Mouse (Mus musculus) kidney, adult 8-10 months (tissue): ENCODE data around the gene Zfyve28.

Source experiments
- DNase-seq, 2 experiments: peaks; one replicate each; pipeline ENCODE4 v3.0.0; 2022

The Zfyve28 gene

DNA sequence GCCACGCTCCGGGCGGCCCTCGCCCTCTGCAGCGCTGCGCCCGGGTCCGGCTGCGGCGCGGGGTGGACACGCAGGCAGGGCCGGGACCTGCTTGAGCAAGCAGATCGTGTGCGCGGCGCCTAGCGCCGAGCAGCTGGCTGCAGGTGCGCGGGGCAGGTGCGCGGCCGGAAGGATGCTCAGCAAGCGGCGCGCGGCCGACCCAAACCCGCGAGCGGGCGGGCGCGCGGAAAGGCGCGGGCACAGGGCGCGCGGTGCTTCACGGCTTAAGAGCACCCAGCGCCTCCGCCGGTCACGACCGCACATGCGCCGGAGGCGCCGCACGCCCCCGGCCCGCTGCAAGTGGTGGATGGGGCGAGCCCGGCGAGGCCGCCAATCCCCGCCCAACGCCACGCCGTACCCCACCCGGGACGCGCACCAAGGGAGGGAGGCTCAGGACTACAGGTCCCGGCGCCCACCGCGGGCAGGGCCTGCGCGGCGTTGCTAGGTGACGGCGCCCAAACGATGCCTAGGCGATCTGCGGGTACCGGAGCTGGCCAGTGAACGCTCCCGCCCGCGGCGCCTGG is at the start of gene Zfyve28, which contains the start of gene Cfap99:
TSS of gene Zfyve28 (minus strand) at position 296 of the 563 bp plus-strand sequence.
TSS of gene Cfap99 (plus strand) at position 447 of the 563 bp plus-strand sequence.
- peak; percentile 22 to 24 for DNase-seq

DNA sequence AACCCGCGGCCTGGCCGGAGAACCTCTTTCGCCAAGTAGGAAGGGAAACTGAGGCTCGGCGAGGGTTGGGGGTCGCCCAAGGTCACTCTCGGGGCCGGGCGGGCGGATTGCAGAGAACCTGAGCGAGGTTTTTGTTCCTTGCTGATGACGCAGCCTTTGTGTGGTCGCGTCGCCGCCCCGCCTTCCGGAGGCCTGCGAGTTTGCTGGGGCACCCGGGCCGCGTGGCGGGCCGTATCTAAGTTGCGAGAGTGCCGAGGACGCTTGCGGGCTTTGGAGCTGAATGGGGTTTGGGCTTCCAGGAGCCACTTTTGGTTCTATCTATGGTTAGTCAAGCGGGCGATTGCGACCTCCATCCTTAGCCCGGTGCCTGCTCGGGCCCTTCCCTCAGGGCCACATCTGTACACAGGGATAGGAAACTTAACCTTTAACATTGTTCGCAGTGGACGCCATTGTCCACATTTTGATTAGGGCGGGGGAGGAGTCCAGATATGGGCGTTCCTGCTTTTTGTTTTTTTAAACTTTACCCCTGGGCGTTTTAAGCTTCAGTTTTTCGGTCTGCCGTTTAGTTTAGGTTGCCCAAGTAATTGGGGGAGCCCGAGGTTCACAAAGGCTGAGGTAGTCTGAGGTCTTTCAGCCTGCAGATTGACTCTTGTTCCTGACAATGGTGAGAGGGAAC is 48.7 kb upstream of the Zfyve28 start:
- peak; percentile 33 to 44 for DNase-seq

DNA sequence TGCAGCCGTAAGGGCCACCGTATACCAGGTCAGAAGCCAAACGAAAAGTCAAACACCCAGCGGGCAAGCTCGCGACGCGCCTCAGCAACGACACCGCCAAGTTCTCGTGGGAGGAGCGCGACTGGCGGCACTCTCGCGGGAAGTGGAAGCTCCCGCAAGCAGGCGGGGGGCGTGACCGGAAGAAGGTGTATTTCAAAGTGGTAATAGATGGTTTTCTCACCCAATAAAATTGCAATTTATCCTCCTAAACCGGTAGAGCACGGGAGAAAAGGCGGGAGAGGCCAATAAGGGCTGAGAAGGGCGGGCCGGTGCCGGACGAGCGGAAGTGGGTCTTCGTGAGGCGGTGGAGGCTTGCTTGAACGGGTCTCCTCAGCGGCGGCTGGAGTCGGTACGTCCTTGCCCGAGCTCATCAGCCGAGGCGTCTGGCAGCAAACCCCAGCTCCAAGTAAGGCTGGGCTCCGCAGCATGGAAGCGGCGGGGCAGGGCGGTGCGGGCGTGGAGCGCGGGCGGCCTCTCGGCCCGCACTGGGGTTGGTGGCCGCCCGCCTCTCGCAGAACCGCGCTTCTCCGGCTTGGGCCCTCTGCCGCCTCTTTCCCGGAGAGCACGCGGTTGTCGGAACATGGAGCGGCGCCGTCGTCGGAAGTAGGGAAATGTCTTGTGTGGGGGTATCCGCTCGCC is 48.0 kb upstream of the Zfyve28 start, which contains the start of gene Rnf4:
TSS of gene Rnf4 (plus strand) at position 193 of the 678 bp plus-strand sequence.
- peak; percentile 98 to 99 for DNase-seq

DNA sequence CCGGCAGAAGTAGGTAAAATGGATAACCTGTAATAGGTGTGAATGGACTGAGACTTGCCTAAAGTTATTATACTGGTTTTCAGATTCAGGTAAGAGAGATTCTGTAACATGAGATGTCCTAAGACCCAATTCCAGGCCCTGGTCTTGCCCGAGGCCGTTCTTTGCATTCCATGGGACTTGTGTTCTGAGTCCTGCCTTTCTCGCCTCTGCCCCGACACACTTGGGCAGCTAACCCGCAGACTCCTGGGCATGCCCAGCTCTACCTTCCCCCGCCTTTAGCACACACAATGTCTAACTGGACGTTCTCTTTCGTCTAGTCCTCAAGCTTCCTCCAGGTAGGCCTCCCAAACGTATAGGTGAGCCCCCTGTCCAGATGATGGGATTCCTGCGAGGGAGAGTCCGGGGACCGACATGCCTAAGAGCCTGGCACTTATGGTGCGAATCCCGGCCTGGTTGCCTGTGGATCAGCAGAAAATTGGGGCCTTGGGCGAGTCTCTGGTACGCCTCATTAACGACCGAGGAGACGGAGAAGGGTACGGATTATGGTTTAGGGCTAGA is 47.4 kb upstream of the Zfyve28 start:
- DNase-seq, result peak in 1 of 2 experiments; percentile 47

DNA sequence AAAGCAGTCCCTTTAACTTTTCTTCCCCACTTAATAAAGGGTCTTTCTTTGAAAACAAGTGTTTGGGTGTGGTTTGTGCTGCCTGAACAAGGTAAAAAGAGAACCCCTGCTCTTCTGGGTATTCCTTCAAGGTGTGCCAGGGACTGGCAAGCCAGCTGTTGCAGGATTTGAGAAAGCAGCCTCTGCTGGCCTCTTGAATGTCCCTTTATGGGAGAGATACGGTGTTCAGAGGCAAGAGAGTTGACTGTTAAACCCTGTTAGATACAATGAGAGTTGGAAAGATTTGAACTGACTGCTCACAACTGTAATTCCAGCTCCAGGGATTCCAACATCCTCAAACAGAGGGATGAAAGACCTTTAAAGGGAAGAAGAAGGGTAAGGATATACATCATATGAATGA is 45.8 kb upstream of the Zfyve28 start:
- no peak for DNase-seq

DNA sequence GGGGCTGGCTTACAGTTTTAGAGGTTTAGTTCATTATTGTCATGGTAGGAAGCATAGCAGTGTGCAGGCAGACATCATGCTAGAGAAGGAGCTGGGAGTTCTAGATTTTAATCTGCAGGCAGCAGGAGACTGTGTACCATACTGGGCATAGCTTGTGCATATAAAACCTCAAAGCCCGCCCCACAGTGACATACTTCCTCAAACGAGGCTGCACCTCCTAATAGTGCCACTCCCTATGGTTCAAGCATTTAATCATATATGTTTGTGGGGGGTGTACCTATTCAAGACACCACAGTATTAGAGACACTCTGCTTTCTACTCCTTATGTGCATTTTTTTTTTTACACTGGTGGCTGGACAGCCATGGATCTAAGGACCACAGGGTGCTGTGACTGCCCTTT is 41.9 kb upstream of the Zfyve28 start:
- no peak for DNase-seq

DNA sequence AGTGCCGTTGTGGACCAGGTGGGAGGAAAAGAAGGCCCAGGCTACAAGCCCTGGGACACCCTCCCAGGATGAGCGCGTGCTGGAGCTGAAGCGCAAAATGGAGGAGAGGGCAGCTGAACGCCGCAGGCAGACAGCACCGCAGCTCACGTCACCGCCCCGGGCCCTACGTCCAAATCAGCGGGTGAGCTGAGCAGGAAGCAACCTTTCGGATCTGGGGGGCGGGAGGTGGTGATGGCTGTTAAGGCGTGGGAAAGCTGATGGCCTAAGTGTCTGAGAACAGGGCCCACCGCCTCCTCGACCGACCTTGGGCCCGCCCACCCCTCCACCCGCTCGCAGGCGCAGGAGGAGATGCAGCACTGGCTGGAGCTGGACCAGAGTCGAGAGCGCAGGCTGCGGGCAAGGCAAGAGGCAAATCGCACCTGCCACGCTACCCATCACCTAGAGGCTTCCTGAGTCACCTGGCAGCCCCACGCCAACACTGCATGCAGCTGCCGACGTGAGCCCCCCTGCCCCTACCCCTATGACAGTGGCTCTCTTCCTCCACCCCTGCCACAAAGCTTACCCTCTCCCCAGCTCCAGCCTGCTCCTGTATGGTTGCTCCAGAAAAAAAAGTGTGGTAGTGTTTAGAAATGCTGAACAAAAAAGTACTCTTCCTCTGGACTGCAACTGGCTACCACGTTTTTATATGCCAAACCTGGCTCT is 38.8 kb upstream of the Zfyve28 start:
- DNase-seq, result no peak

DNA sequence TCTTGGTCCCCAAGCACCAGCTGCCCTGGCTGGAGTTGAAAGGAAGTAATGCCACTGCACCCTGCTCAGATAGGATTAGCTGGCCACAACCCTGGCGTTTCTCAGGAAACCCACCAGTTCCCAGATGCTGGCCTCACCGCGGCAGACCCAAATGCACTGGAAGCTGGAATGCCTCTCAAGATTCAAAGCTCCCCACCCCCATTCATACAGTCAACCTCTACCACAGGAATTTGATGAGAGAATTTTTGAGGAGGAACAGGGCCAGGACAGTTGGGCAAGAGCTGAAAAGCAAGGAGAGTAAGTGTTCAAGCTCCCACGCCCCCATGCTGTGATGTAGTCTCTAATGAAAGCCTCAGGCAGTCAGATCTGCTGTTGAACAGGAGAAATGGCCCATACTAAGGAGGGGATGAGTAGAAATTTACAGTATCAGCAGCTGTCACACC is 38.0 kb upstream of the Zfyve28 start:
- DNase-seq, result no peak

DNA sequence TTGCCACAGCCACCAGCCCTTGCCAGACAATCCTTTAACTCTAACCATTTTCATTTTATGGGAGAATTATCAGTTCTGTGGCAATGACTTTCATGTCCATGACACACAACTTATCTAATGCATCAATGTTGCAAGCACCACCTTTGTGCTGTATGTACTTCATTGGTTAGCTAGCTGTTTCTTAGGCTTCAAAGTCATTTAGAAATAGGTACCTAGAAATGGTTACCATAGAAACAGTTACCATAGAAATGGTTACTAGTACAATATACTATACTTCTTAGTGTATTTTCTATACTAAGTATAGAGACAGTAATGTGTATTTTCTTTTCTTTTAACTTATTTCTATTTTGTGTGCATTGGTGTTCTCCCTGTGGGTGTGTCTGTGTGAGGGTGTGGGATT is 37.0 kb upstream of the Zfyve28 start:
- no peak for DNase-seq

DNA sequence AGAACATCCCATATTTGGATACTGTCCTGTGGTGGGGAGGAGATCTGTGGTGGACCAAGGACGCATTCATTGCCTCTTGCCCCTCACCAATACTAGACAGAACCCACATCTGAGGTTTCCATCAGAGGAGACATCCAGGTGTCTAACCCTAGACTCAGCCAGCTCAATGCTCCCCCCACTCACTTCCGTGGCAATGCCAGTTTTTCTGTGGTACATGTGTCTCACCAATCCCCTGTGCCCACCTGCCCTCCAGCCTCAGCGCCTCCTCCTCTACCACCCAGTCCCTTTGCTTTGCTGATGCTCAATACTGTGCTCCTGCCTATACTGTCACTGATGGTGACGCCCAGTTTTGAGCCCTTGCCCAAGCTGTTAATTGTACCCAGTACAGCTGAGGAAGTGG is 33.0 kb upstream of the Zfyve28 start:
- no peak for DNase-seq

DNA sequence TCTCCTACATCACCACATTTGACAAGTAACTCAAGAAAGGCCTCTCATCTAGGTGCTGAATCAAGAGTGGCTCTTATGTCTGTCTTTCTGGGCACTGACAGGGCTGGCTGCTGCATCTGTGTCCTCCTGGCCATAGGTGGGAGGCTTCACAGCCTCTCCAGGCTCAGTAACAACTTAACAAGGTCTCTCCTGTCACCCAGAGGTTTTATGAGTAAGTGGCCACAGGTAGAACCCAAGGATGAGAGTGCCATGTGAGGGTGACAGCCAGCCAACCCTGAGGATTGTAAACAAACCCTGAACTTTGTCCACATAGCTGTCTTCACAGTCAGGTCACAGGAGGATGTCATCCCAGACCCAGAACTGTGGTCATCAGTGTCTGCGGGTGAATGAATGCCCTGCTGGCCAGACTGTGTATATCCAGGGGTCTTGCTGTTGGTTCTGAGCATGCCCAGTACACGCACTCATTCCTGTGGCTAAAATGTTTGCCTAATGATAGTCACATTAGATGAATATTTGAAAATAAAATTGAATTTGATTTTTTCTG is 31.3 kb upstream of the Zfyve28 start:
- DNase-seq, result no peak

DNA sequence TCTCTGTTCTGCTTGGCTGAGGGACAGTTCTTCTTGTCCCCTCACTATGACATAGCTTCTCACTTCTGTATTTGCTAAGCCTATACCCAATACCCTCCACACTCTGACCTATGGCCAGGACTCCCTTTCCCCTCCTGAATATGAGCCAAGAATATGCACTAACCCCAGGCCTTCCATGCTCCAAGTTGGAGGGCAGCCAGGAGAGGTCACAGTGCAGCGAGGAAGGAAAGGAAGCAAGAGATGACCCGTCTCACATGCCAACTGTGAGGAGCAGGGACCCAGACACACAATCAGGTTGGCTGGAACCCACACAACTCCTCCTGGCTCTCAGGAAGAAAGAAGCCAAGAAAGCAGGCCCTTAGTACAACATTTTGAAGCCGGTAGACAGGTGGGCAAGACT is 20.8 kb upstream of the Zfyve28 start:
- DNase-seq, result peak in 1 of 2 experiments; percentile 18

DNA sequence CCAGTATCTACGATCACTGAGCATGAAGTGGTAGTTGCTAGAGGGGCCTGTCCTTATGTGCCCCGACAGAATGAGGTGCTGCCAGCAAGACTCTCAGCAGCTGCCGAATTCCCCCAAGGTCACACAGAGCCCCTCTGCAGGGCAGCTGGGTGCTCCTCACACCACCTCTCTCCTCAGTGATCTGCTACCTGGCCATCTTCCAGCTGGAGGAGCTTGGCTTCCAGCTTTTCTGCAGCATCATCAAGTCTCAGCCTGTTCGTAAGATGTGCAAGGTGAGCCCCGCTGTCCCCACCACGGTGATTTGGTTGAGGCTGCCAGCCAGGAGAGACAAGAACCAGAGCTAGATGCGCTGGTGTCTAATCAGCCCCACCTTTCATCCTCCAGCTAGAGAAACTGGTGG is 14.1 kb upstream of the Zfyve28 start:
- no peak for DNase-seq

DNA sequence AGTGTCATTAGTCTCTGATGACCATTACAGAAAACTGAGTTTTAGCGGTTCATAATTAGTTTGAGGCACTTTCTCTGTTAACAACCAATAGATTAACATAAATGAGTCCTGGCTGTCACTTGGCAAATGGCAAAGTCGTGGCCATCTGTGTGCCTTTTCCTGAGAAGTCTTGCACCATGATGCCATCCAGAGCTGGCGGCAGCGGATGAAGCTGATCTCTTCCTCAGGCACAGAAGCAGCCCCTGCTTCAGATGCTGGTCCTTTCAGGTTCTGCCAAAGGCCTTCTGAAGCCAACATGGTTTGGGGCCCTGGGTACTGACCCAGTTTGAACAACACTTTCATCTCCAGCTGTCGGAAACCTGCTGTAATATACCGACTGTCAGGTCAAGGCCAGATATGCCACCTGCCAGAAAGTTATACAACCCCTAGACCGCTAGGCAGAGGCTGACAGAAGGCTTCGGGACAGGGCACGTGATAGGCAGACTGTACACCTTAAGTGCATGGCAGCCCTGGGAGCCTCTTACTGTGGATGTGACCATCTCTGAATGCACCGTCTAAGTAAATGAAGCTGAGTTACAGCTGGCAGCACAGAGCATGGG is 10.8 kb upstream of the Zfyve28 start:
- no peak for DNase-seq

DNA sequence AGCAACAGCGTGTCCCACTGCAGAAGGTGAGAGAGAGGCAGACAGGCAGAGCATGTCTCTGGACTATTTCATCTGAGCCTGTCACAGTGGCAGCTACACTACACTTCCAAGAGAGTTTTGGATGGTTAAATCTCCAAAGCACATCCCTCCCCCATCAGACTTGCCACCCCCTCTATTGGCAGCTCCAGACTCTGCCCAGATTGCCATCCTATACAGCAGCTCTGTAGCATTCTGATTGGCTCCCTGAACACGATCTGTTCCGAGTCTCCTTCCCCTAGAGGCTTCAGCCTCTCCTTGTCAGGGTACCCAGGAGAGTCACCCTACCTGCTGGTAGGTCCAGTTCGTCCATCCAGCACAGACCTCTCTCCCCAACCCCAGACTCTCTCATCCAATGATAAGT is 9.8 kb upstream of the Zfyve28 start:
- no peak for DNase-seq

DNA sequence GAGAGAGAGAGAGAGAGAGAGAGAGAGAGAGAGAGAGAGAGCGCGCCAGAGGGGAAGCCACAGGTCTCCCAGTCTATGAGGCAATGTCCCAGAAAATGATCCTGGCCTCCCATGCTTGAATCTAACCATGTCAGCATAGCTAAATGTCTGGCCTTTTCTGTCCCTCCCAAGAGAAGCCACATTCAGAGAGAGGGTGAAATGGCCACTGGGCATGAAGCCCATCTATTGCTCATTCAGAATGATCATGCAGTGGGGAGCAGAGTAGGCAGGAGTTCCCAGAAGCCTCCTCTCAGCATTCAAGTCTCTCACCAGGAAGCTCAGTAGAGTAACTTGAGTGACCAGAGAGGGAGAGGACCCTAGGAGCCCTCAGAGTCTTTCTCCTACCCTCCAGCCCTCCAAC is 6.9 kb upstream of the Zfyve28 start:
- no peak for DNase-seq

DNA sequence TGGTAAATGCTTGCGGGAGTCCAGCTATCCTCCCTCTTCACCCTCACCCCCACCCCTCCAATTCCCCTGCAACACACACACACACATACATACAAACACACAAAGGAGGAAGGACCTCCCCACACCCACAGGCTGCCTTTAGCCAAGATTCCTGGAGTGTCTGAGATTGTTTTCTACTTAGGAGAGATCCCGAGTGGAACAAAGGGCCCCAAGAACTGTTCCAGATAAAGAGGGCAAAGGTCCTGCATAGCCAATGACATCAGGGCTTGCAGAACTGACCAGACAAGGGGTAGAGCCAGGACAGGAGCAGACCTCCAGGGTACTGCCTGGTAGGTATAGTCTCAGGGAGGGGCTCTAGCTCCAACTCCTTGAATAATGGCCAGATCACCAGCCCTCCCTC is 6.4 kb upstream of the Zfyve28 start:
- DNase-seq, result peak in 1 of 2 experiments; percentile 40

DNA sequence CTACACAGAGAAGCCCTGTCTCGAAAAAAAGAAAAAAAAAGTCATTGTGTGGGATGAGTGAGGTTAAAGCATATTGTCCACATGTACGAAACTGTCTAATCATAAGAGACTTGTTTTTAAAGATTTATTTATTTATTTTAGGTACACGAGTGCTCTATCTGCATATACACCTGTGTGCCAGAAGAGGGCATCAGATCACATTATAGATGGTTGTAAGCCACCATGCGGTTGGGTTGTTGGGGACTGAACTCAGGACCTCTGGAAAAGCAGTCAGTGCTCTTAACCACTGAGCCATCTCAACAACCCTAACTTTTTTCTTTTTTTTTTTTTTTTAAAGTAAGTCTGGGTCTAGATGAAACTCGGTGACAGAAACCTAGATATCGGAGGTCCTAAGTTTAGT is 5.1 kb upstream of the Zfyve28 start:
- DNase-seq, result no peak

DNA sequence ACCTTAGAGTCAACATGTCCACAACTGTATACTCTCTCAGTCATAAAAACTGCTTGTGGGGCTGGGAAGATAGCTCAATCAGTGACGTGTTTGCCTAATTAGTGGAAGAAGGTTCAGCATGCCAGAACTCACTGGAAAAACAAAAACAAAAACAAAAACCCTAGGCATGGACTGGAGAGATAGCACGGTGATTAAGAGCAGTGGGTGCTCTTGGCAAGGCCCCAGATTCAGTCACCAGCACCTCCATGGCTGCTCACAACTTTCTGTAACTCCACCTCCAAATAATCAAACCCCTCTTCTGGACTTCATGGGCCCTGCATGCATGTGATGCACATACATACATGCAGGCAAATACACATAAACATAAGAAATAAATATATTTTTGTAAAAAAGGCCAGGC is 1.0 kb upstream of the Zfyve28 start:
- no peak for DNase-seq

DNA sequence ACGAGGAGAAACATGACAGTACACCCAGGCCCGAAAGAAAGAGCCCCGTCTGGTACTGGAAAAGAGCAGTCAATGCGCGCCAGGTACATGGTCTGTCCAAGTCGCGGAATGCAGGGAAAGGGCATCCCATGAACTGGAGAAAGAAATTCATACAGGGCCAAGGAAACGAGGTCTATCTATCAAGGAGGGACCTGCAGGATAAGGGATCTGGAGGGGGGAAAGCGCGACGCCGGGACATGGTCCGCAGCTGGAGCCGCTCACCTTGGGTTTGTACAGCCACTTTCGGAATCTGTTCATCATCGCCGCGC is 457 bp downstream of the Zfyve28 start:
- DNase-seq, result no peak

DNA sequence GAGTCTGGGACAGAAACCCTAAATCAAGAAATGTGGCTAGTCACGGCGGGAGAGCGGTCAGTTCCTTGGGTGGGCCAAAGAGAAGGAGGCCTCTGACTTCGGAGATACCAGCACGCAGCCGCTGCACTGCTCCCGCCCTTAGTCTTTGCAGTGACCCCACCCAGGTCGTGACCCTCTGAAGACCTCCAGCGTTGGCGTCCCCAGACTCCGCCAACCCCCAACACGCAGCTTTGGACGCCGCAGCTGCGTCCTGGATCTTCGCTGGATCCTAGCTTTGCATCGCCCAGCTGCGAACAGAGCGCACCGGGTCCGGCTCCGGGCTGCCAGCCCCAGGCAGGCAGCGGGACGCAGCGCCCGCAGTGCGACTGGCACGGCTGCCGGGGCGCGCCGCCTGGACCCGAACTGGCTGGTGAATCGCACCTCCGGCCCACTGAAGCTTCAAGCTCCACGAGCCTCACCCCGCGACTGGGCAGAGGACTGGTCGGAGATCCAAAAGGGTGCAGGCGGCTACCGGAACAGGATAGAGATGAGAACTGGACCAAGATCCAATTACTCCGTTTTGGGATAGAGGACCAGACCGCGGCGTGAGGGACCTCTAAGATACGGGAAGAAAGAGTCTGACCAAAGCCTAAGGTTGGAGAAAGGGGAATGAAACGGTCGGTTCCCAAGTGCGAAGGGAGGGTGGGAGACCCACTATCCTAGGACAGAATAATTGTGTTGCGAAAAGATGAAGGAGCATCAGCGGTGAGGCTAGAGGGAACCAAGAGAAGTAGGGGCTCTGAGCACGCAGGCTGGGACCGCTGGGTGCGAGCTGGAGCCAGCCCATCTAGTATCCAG is 1.0 kb downstream of the Zfyve28 start:
- no peak for DNase-seq

DNA sequence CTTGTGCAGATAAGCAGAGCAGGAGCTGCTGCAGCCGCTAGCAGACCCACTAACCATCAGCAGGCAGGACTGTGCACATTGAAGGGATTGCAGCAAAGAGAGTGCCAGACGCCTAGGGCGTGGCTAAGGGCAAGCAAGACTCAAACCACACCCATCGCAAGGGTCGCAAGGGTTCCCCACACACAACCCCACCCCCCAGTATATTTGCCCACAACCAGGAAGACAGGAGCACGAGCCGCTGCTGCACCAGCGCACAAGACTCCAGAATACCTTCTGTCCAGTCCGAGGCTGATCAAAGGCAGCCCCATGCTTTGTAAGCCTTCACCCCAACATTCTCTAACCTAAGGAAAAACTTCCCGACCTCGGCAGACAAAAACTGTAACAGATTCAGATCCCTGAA is 1.7 kb downstream of the Zfyve28 start:
- DNase-seq, result no peak
